Mouse (Mus musculus) hindbrain, embryonic 10.5 days (tissue): ENCODE results near the gene Mob3c. TPM values are rescaled to one million over a fixed set of nuclear protein-coding genes. Genes with fewer than 3 reads are reported as not detected.

ENCODE experiments used
- DNase-seq: peaks from one replicate; pipeline ENCODE4 v3.0.0-alpha.2; 2017; ENCODE audit warnings: low spot score
- H3K27ac ChIP-seq: fragments of 300-500 bp; sonication (generic); 2 replicates; pipeline ENCODE4 v1.5.1; 2016; ENCODE audit warnings: mild to moderate bottlenecking, moderate library complexity
- H3K27me3 ChIP-seq: fragments of 300-500 bp; sonication (generic); 2 replicates; pipeline ENCODE4 v1.6.1; 2016; ENCODE audit warnings: mild to moderate bottlenecking; ENCODE audit not compliant: poor library complexity, insufficient read depth, severe bottlenecking
- H3K36me3 ChIP-seq: fragments of 300-500 bp; sonication (generic); 2 replicates; pipeline ENCODE4 v1.6.1; 2016; ENCODE audit warnings: mild to moderate bottlenecking, moderate library complexity
- H3K4me1 ChIP-seq: fragments of 300-500 bp; sonication (generic); replicated peaks from 2 replicates; pipeline ENCODE4 v1.6.1; 2016; ENCODE audit warnings: mild to moderate bottlenecking
- H3K4me3 ChIP-seq: fragments of 300-500 bp; sonication (generic); 2 replicates; pipeline ENCODE4 v1.5.1; 2016; ENCODE audit warnings: mild to moderate bottlenecking, moderate library complexity
- H3K9me3 ChIP-seq: fragments of 300-500 bp; sonication (generic); 2 replicates; pipeline ENCODE4 v1.6.1; 2016; ENCODE audit warnings: mild to moderate bottlenecking, moderate library complexity
- WGBS: fragments of 180-500 bp; shearing (Covaris S2); methylation state at CpG from one replicate; pipeline ENCODE4 v1.1.7; 2016; 5-methylcytosine and 5-hydroxymethylcytosine counted together
- polyA plus RNA-seq: library from polyadenylated mRNA; unstranded; fragments of >200 nt; fragmentation: Nextera tagmentation; extraction: Ambion mirVana; gene quantifications from 2 replicates; pipeline ENCODE4 v1.2.1, GENCODE M21; 2016

Gene Mob3c
- polyA plus RNA-seq, 1 experiment from 2014 or later, result 3.8 TPM

GRCm38 (mm10) chr4:115857293-115857883 lies 29.5 kb downstream of the Mob3c start:
- Histone ChIP-seq H3K27me3 (no peaks in the 10 kb centered on the region), H3K27ac (no peak overlapping the region), H3K4me1 (peaks cover 21% of the 10 kb centered on the region), H3K4me3 (no peak overlapping the region), H3K9me3 (no peaks in the 10 kb centered on the region), H3K36me3 (peaks cover 63% of the 10 kb centered on the region)
- no peak for DNase-seq
- WGBS, result 88% methylated on average over 9 of the region's 9 CpGs

- DNase-seq, result no peak
- Histone ChIP-seq H3K27ac (no peak overlapping the region), H3K4me3 (no peak overlapping the region), H3K27me3 (no peaks in the 10 kb centered on the region), H3K9me3 (no peaks in the 10 kb centered on the region), H3K4me1 (no peaks in the 10 kb centered on the region), H3K36me3 (peaks cover 60% of the 10 kb centered on the region)
- 77% methylated on average over 7 of the region's 7 CpGs for WGBS
These were observed 35.5 kb downstream of the Mob3c start for GRCm38 (mm10) chr4:115863352-115863751.

GRCm38 (mm10) chr4:115863880-115864279 lies 36.0 kb downstream of the Mob3c start:
- H3K27me3 ChIP-seq, result no peaks in the 10 kb centered on the region
- no peaks in the 10 kb centered on the region for H3K9me3 ChIP-seq
- 66% methylated on average over 10 of the region's 10 CpGs for WGBS
- peaks cover 58% of the 10 kb centered on the region for H3K36me3 ChIP-seq
- H3K27ac ChIP-seq, result no peak overlapping the region
- H3K4me1 ChIP-seq, result no peaks in the 10 kb centered on the region
- H3K4me3 ChIP-seq, result no peak overlapping the region
- no peak for DNase-seq

GRCm38 (mm10) chr4:115869512-115870210 lies 41.8 kb downstream of the Mob3c start:
- Histone ChIP-seq H3K4me1 (peaks cover 14% of the 10 kb centered on the region), H3K27ac (peak overlapping the region; percentile 67), H3K9me3 (no peaks in the 10 kb centered on the region), H3K4me3 (no peak overlapping the region), H3K36me3 (peaks cover 44% of the 10 kb centered on the region), H3K27me3 (no peaks in the 10 kb centered on the region)
- no peak for DNase-seq
- WGBS, result 18% methylated on average over 16 of the region's 16 CpGs

GRCm38 (mm10) chr4:115873231-115873630 lies 45.3 kb downstream of the Mob3c start:
- Histone ChIP-seq H3K4me1 (peaks cover 35% of the 10 kb centered on the region), H3K9me3 (no peaks in the 10 kb centered on the region), H3K27ac (no peak overlapping the region), H3K4me3 (no peak overlapping the region), H3K36me3 (peaks cover 52% of the 10 kb centered on the region), H3K27me3 (peaks cover 11% of the 10 kb centered on the region; the same call in 1 of the 2 replicates)
- no peak for DNase-seq
- 81% methylated on average over 3 of the region's 3 CpGs for WGBS

- peak; percentile 81 for DNase-seq
- Histone ChIP-seq H3K4me3 (peak overlapping the region; percentile 22), H3K4me1 (peaks cover 70% of the 10 kb centered on the region), H3K36me3 (peaks cover 35% of the 10 kb centered on the region), H3K27me3 (peaks cover 17% of the 10 kb centered on the region; the same call in 1 of the 2 replicates), H3K9me3 (no peaks in the 10 kb centered on the region), H3K27ac (peak overlapping the region; percentile 89)
- WGBS, result 0% methylated on average over 11 of the region's 11 CpGs
These were observed 50.4 kb downstream of the Mob3c start for GRCm38 (mm10) chr4:115878216-115878678.

- H3K27ac ChIP-seq, result peak overlapping the region; percentile 89
- peaks cover 29% of the 10 kb centered on the region for H3K36me3 ChIP-seq
- no peak overlapping the region for H3K4me3 ChIP-seq
- 37% methylated on average over 9 of the region's 9 CpGs for WGBS
- DNase-seq, result no peak
- H3K9me3 ChIP-seq, result no peaks in the 10 kb centered on the region
- H3K4me1 ChIP-seq, result peaks cover 71% of the 10 kb centered on the region
- H3K27me3 ChIP-seq, result peaks cover 18% of the 10 kb centered on the region; the same call in 1 of the 2 replicates
These were observed 50.9 kb downstream of the Mob3c start for GRCm38 (mm10) chr4:115878828-115879227.

- peaks cover 76% of the 10 kb centered on the region for H3K4me1 ChIP-seq
- peak overlapping the region; percentile 80 for H3K27ac ChIP-seq
- H3K27me3 ChIP-seq, result peaks cover 15% of the 10 kb centered on the region; the same call in 1 of the 2 replicates
- WGBS, result 10% methylated on average over 1 of the region's 1 CpGs
- peaks cover 6% of the 10 kb centered on the region for H3K36me3 ChIP-seq
- peak overlapping the region; percentile 16 for H3K4me3 ChIP-seq
- DNase-seq, result peak; percentile 75
- no peaks in the 10 kb centered on the region for H3K9me3 ChIP-seq
These were observed 53.3 kb downstream of the Mob3c start for GRCm38 (mm10) chr4:115881183-115881582.

GRCm38 (mm10) chr4:115882195-115882594 lies 54.3 kb downstream of the Mob3c start:
- Histone ChIP-seq H3K27me3 (0 out of 2 replicates have a peak, but pooled peaks cover 10% of the 10 kb centered on the region), H3K27ac (peak overlapping the region; percentile 72), H3K9me3 (no peaks in the 10 kb centered on the region), H3K4me3 (no peak overlapping the region), H3K4me1 (peaks cover 65% of the 10 kb centered on the region), H3K36me3 (no peaks in the 10 kb centered on the region)
- no peak for DNase-seq
- WGBS, result 67% methylated on average over 4 of the region's 4 CpGs

GRCm38 (mm10) chr4:115884022-115884421 lies 56.1 kb downstream of the Mob3c start, which contains the start of gene Kncn:
Gene Kncn, plus strand, starts transcription at chr4:115884400.
- H3K9me3 ChIP-seq, result no peaks in the 10 kb centered on the region
- H3K27me3 ChIP-seq, result peaks cover 22% of the 10 kb centered on the region
- WGBS, result 70% methylated on average over 6 of the region's 6 CpGs
- peaks cover 47% of the 10 kb centered on the region for H3K4me1 ChIP-seq
- H3K4me3 ChIP-seq, result no peak within 1 kb of the TSS
- no peak within 1 kb of the TSS for H3K27ac ChIP-seq
- no peaks in the 10 kb centered on the region for H3K36me3 ChIP-seq
- DNase-seq, result no peak

Other genes starting within 250 kb of the Mob3c start
- not detected in 2 replicates for gene Cyp4a32, start 227.1 kb upstream of the Mob3c start, polyA plus RNA-seq
- 0.35 TPM in 1 of 2 replicates, not detected in the other for gene Cyp4b1, start 180.4 kb upstream of the Mob3c start, polyA plus RNA-seq
- 31.0 and 33.7 TPM in 2 replicates for gene Efcab14, start 90.3 kb upstream of the Mob3c start, polyA plus RNA-seq
- 0.20 TPM in 1 of 2 replicates, not detected in the other for gene Tex38, start 47.1 kb upstream of the Mob3c start, polyA plus RNA-seq
- gene Atpaf1, start 43.3 kb upstream of the Mob3c start, polyA plus RNA-seq, result 38.3 and 49.9 TPM in 2 replicates
- gene Mknk1, start 11.1 kb downstream of the Mob3c start, polyA plus RNA-seq, result 26.0 and 30.7 TPM in 2 replicates
- gene Kncn, start 56.3 kb downstream of the Mob3c start, polyA plus RNA-seq, result not detected in 2 replicates
- gene 6430628N08Rik, start 62.6 kb downstream of the Mob3c start, polyA plus RNA-seq, result 0.10 TPM in 1 of 2 replicates, not detected in the other
- 3.2 and 4.0 TPM in 2 replicates for gene Dmbx1, start 111.8 kb downstream of the Mob3c start, polyA plus RNA-seq
- 2.6 and 4.4 TPM in 2 replicates for gene Faah, start 189.8 kb downstream of the Mob3c start, polyA plus RNA-seq
- 18.0 and 19.6 TPM in 2 replicates for gene Nsun4, start 225.8 kb downstream of the Mob3c start, polyA plus RNA-seq
- gene Uqcrh, start 247.0 kb downstream of the Mob3c start, polyA plus RNA-seq, result 453 and 461 TPM in 2 replicates
- 68.2 and 78.6 TPM in 2 replicates for gene Lrrc41, start 247.2 kb downstream of the Mob3c start, polyA plus RNA-seq